Mouse (Mus musculus): Measurements from ENCODE around the gene Msh4.

GRCm38 (mm10) chr3:153940486-153940885 lies 34.5 kb upstream of the Msh4 start:
- TF ChIP-seq MYOG (IDR thresholded peaks at IDR 0.05; ENCODE audit: control insufficient read depth, extremely low read depth, insufficient read length) (no peak), CTCF (IDR thresholded peaks at IDR 0.05; ENCODE audit: control insufficient read depth, insufficient read depth, insufficient read length) (no peak), MYOD1 (IDR thresholded peaks at IDR 0.05; ENCODE audit: control insufficient read depth, insufficient read length, low read depth) (no peak), MAX (IDR thresholded peaks at IDR 0.05) (no peak)

Measured in C2C12 (cell line).